Mouse (Mus musculus) thymus, adult 2 months (tissue): ENCODE measurements around the gene Atp23.

ENCODE experiments used
- CTCF ChIP-seq: fragments of 200-500 bp; IDR thresholded peaks from 2 replicates; pipeline ENCODE4 v1.5.1; 2012; ENCODE audit warnings: mild to moderate bottlenecking, control low read depth, low read length, moderate library complexity, borderline replicate concordance; ENCODE audit not compliant: control insufficient read depth, poor library complexity, insufficient read depth; ENCODE audit errors: extremely low read depth
- POLR2A ChIP-seq: fragments of 200-500 bp; IDR thresholded peaks from 2 replicates; pipeline ENCODE4 v1.6.1; 2012; ENCODE audit warnings: mild to moderate bottlenecking, low read length, control low read depth, moderate library complexity; ENCODE audit not compliant: control insufficient read depth, poor library complexity, insufficient read depth; ENCODE audit errors: extremely low read depth

GRCm38 (mm10) chr10:126920220-126920619, 19.1 kb upstream of the Atp23 start:
- no peak for TF ChIP-seq POLR2A
- TF ChIP-seq CTCF: peak; percentile 13; the same call in 1 of the 2 replicates
